Mouse (Mus musculus) CH12.LX (cell line): ENCODE results near the gene Cox8a. TPM values are rescaled to one million over a fixed set of nuclear protein-coding genes. Genes with fewer than 3 reads are reported as not detected.

Experiments used
- DNase-seq: peaks from one replicate; pipeline ENCODE4 v3.0.0-alpha.2; 2013; ENCODE audit errors: extremely low read depth
- H3K27ac ChIP-seq: 2 replicates; pipeline ENCODE4 v1.5.1; 2012; ENCODE audit warnings: low read depth, mild to moderate bottlenecking, control low read depth, moderate library complexity; ENCODE audit not compliant: insufficient read depth
- H3K27me3 ChIP-seq: replicated peaks from 2 replicates; pipeline ENCODE3; 2012; ENCODE audit warnings: inconsistent platforms
- H3K36me3 ChIP-seq, 2 experiments: replicated peaks in 1 of 2; 2 replicates each; pipeline versions ENCODE3 to v1.6.1; 2012; ENCODE audit warnings: inconsistent platforms in 1 of 2, low read length in 1 of 2, mild to moderate bottlenecking in 1 of 2, mixed read lengths in 1 of 2, moderate library complexity in 1 of 2; ENCODE audit not compliant: control insufficient read depth in 1 of 2, insufficient read depth in 1 of 2
- H3K4me1 ChIP-seq, 2 experiments: 2 replicates each; pipeline ENCODE4 v1.6.1; 2012; ENCODE audit warnings: inconsistent platforms in 1 of 2, moderate library complexity in 1 of 2; ENCODE audit not compliant: insufficient read depth in 2 of 2, control insufficient read depth in 1 of 2
- H3K4me2 ChIP-seq: 2 replicates; pipeline ENCODE4 v1.6.1; 2012; ENCODE audit warnings: low read depth, mild to moderate bottlenecking, control low read depth; ENCODE audit not compliant: poor library complexity, insufficient read depth, severe bottlenecking
- H3K4me3 ChIP-seq, 3 experiments: fragments of 150-350 bp in 1 of 3; sonication (generic) in 1 of 3; replicated peaks in 1 of 3; 2 replicates each; pipeline versions ENCODE3 to v1.5.1; 2011 to 2012; ENCODE audit warnings: low read depth in 2 of 3, low read length in 2 of 3, mild to moderate bottlenecking in 2 of 3, moderate library complexity in 2 of 3, control low read depth in 1 of 3, improper control_type of control experiment in 1 of 3, inconsistent platforms in 1 of 3, mixed read lengths in 1 of 3; ENCODE audit not compliant: poor library complexity in 1 of 3
- H3K79me2 ChIP-seq: replicated peaks from 2 replicates; pipeline ENCODE4 v1.6.1; 2012; ENCODE audit warnings: mild to moderate bottlenecking, moderate library complexity; ENCODE audit not compliant: control insufficient read depth, poor library complexity, insufficient read depth, severe bottlenecking; ENCODE audit errors: extremely low read depth
- H3K9ac ChIP-seq: 2 replicates; pipeline ENCODE4 v1.6.1; 2012; ENCODE audit warnings: low read depth, mild to moderate bottlenecking, control low read depth, moderate library complexity; ENCODE audit not compliant: insufficient read depth
- H3K9me3 ChIP-seq: replicated peaks from 2 replicates; pipeline ENCODE3; 2012; ENCODE audit warnings: low read length, inconsistent platforms, mixed read lengths
- CTCF ChIP-seq, 2 experiments: IDR thresholded peaks in 1 of 2; conservative IDR thresholded peaks in 1 of 2; 2 replicates each; pipeline ENCODE4 v1.5.1; 2011 to 2012; ENCODE audit warnings: low read depth in 2 of 2, low read length in 2 of 2, improper control_type of control experiment in 1 of 2, inconsistent platforms in 1 of 2, mild to moderate bottlenecking in 1 of 2, moderate library complexity in 1 of 2
- EP300 ChIP-seq: IDR thresholded peaks from 2 replicates; pipeline ENCODE4 v1.6.1; 2011; ENCODE audit warnings: low read length, improper control_type of control experiment
- ETS1 ChIP-seq: conservative IDR thresholded peaks from 2 replicates; pipeline ENCODE4 v1.6.1; 2012; ENCODE audit warnings: low read depth, mild to moderate bottlenecking, inconsistent platforms, low read length, improper control_type of control experiment, moderate library complexity
- JUN ChIP-seq: IDR thresholded peaks from 2 replicates; pipeline ENCODE4 v1.6.1; 2011; ENCODE audit warnings: low read depth, mild to moderate bottlenecking, low read length, improper control_type of control experiment, moderate library complexity; ENCODE audit not compliant: insufficient read depth
- JUND ChIP-seq: conservative IDR thresholded peaks from 2 replicates; pipeline ENCODE4 v1.6.1; 2011; ENCODE audit warnings: low read depth, low read length, improper control_type of control experiment
- MXI1 ChIP-seq: IDR thresholded peaks from 2 replicates; pipeline ENCODE4 v1.6.1; 2011; ENCODE audit warnings: mild to moderate bottlenecking, low read depth, low read length, improper control_type of control experiment
- MYC ChIP-seq: IDR thresholded peaks from 2 replicates; pipeline ENCODE4 v1.6.1; 2011; ENCODE audit warnings: low read depth, mild to moderate bottlenecking, improper control_type of control experiment, low read length
- NELFE ChIP-seq: IDR thresholded peaks from 2 replicates; pipeline ENCODE4 v1.6.1; 2011; ENCODE audit warnings: low read depth, low read length, improper control_type of control experiment
- PAX5 ChIP-seq: IDR thresholded peaks from 2 replicates; pipeline ENCODE4 v1.6.1; 2012; ENCODE audit warnings: low read length, inconsistent platforms, mixed read lengths
- POLR2A ChIP-seq: IDR thresholded peaks from 2 replicates; pipeline ENCODE4 v1.6.1; 2011; ENCODE audit warnings: low read depth, mild to moderate bottlenecking, improper control_type of control experiment, low read length
- SIN3A ChIP-seq: IDR thresholded peaks from 2 replicates; pipeline ENCODE4 v1.6.1; 2012; ENCODE audit warnings: low read length, improper control_type of control experiment, inconsistent platforms
- USF1 ChIP-seq: IDR thresholded peaks from 2 replicates; pipeline ENCODE4 v1.6.1; 2014; ENCODE audit warnings: low read depth, mild to moderate bottlenecking, inconsistent platforms, low read length, improper control_type of control experiment
- ZNF384 ChIP-seq: IDR thresholded peaks from 2 replicates; pipeline ENCODE4 v1.6.1; 2012; ENCODE audit warnings: low read depth, low read length, improper control_type of control experiment, inconsistent platforms
- dilution Hi-C: fragments of 300-500 bp; cut with MboI; formaldehyde crosslinking; loops from 2 replicates; pipeline ENCODE4 v1.14.3; 2020; ENCODE audit warnings: low sequenced_read_pairs; ENCODE audit not compliant: extremely low pct_unique_long_range_greater_than_20kb, extremely low pct_ligation_motif_present
- in situ Hi-C: fragments of 300-500 bp; cut with MboI; formaldehyde crosslinking; loops from 3 replicates; pipeline ENCODE4 v1.14.3; 2019; ENCODE audit warnings: low sequenced_read_pairs, low pct_ligation_motif_present, low pct_unique_long_range_greater_than_20kb, mixed read lengths
- polyA plus RNA-seq: library from polyadenylated mRNA; unstranded; fragments of >175 nt; gene quantifications from 2 replicates; pipeline ENCODE4 v1.2.1, GENCODE M21; 2012; ENCODE audit warnings: low read depth; ENCODE audit not compliant: insufficient read length
- total RNA-seq, 2 experiments: library from RNA; depleted of rRNA; stranded (reverse); fragments of 300-350 nt in 1 of 2; fragments of >200 nt in 1 of 2; gene quantifications; 2 replicates each; pipeline ENCODE4 v1.2.3; 2012 to 2014

The Cox8a gene
- total and polyA plus RNA-seq, 3 experiments = 326 to 896 (median 822) TPM

DNA sequence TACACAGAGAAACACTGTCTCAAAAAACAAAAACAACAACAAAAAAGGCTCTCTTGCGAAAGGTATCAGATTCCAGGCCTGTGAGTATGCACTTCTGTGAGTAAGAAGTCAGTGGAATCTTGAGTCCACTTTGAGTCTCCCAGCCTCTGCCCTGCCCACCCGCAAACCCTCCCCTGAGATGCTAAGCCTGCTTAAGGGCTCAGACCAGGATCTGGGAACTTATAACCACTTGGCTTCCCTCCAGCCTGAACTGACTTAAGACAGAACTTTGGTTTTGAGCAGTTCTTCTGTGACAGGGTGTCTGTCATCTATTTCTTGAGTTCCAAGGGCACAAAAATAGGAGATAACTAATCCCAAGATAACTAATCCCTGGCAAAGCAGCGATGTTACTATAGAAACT lies 4.4 kb downstream of the Cox8a start:
- dilution Hi-C loops = no loop called here
- H3K4me2 ChIP-seq = no peak overlapping the region
- in situ Hi-C loops = no loop called here

DNA sequence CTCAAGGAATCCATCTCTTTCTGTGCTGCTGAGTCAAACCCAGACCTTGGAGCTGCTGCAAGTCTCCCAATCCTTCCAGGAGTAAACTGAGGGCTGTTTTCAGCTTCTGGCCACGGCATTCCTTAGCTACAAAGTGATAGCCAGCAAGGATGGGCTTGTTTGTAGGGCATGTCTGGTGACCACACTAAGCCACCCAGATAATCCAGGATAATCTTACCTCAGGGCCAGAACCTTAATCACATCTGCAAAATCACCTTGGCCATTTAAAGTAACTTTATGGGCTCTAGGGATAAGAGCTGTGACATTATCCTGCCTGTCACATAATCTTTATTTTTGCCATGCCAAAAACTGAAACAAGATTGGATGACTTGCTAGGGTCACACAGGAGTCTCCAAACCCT lies 5.2 kb downstream of the Cox8a start:
- H3K4me2 ChIP-seq = no peak overlapping the region
- no peak overlapping the region for H3K4me3 ChIP-seq
- TF ChIP-seq POLR2A = peak; percentile 11; the same call in 1 of the 2 replicates
- TF ChIP-seq JUND = no peak
- TF ChIP-seq PAX5 = no peak
- no peak for TF ChIP-seq NELFE
- TF ChIP-seq USF1 = no peak
- TF ChIP-seq, all 38 proteins: peak for 1
- no peak for DNase-seq
- dilution Hi-C loops (no loop called here), in situ Hi-C loops (no loop called here)
- Histone ChIP-seq H3K36me3 (peaks cover 29 to 56% of the 10 kb centered on the region in 2 experiments), H3K27ac (no peak overlapping the region), H3K27me3 (no peaks in the 10 kb centered on the region), H3K4me1 (peaks cover 8 to 31% of the 10 kb centered on the region in 2 experiments; a peak in 3 of 4 replicates), H3K79me2 (peaks cover 43% of the 10 kb centered on the region), H3K9ac (no peak overlapping the region), H3K9me3 (no peaks in the 10 kb centered on the region)

More for the DNA sequence above, 4.4 kb downstream of the Cox8a start:
- Histone ChIP-seq H3K4me3 (no peak overlapping the region), H3K27ac (no peak overlapping the region), H3K36me3 (peaks cover 29 to 56% of the 10 kb centered on the region in 2 experiments), H3K9me3 (no peaks in the 10 kb centered on the region), H3K4me1 (peaks cover 8 to 26% of the 10 kb centered on the region in 2 experiments; a peak in 3 of 4 replicates), H3K79me2 (peaks cover 45% of the 10 kb centered on the region), H3K9ac (no peak overlapping the region), H3K27me3 (no peaks in the 10 kb centered on the region)
- no peak for DNase-seq
- TF ChIP-seq USF1 = no peak

DNA sequence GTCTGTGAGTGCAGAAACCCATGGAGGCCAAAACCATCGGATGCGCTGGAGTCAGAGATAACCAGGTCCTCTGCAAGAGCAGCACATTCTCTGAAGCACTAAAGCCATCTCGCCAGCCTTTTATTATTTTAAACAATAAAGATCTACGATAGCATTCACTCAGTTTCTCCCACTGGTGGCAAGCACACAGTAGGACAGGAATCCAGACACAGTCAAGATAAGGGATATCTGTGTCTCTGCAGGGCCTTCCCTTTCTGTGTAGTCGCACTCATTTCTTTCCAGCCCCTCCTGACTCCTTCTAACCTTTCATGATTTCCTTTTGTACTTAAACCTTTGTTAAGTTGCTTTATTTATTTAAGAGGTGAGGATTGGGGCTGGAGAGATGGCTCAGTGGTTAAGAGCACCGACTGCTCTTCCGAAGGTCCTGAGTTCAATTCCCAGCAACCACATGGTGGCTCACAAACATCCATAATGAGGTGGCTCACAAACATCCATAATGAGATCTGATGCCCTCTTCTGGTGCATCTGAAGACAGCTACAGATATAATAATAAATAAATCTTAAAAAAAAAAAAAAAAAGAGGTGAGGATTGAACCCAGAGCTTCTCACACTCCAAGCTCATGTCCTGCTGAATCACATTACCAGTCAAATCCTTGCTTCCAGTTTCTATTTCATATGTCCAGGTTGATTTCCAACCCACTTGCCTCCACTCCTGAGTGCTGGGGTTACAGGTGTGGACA lies 7.3 kb downstream of the Cox8a start:
- peaks cover 23 to 41% of the 10 kb centered on the region in 2 experiments for H3K36me3 ChIP-seq
- TF ChIP-seq JUND = no peak
- TF ChIP-seq CTCF (conservative IDR thresholded peaks at IDR 0.05 in 1 of 2, IDR thresholded peaks at IDR 0.05 in 1 of 2; ENCODE audit: low read depth in 2 of 2, low read length in 2 of 2) = peak in 1 of 2 experiments; percentile 22; a peak in 1 of 4 replicates
- no peak for TF ChIP-seq JUN
- no peak for TF ChIP-seq MYC
- TF ChIP-seq SIN3A = no peak
- TF ChIP-seq EP300 = no peak
- TF ChIP-seq MXI1 = no peak
- TF ChIP-seq ETS1 = no peak
- peak; percentile 77 for TF ChIP-seq ZNF384

More for the DNA sequence above, 7.3 kb downstream of the Cox8a start:
- in situ Hi-C loops = loop anchor here (5.0 kb wide), 1 partner anchor 153 kb away; the partner anchor contains the start of gene Macrod1
- H3K27ac ChIP-seq = no peak overlapping the region
- no peaks in the 10 kb centered on the region for H3K9me3 ChIP-seq
- no peak for DNase-seq
- H3K4me3 ChIP-seq = no peak overlapping the region
- peaks cover 4 to 18% of the 10 kb centered on the region in 2 experiments; a peak in 3 of 4 replicates for H3K4me1 ChIP-seq
- H3K9ac ChIP-seq = no peak overlapping the region
- H3K4me2 ChIP-seq = no peak overlapping the region
- H3K27me3 ChIP-seq = no peaks in the 10 kb centered on the region
- dilution Hi-C loops = no loop called here
- H3K79me2 ChIP-seq = peaks cover 29% of the 10 kb centered on the region
